Mouse (Mus musculus) yolk sac, embryonic 10.5 days (tissue): ENCODE data around the gene Gm21497.
"Not testable (repeated sequence)": the region's sequence is repeated elsewhere in the genome, so short reads cannot be mapped to it uniquely, and the experiment has no call there.

ENCODE experiments used
- DNase-seq: peaks from one replicate; pipeline ENCODE4 v3.0.0-alpha.2; 2017; ENCODE audit warnings: low spot score

The Gm21497 gene

GRCm38 (mm10) chrY:61646446-61646845 lies at the start of gene Gm21497:
Gene Gm21497 (plus strand): TSS chrY:61646746.
- not testable (repeated sequence) for DNase-seq
